Mouse (Mus musculus): ENCODE measurements around the gene Pcdh19. TPM values are rescaled to one million over a fixed set of nuclear protein-coding genes. Genes with fewer than 3 reads are reported as not detected.
A peak's percentile ranks its signal among the peaks of the same experiment; 100 is the strongest.

Gene Pcdh19
- polyA plus RNA-seq (2012; fragmentation: generic; extraction: Trizol): 9.7 TPM

DNA sequence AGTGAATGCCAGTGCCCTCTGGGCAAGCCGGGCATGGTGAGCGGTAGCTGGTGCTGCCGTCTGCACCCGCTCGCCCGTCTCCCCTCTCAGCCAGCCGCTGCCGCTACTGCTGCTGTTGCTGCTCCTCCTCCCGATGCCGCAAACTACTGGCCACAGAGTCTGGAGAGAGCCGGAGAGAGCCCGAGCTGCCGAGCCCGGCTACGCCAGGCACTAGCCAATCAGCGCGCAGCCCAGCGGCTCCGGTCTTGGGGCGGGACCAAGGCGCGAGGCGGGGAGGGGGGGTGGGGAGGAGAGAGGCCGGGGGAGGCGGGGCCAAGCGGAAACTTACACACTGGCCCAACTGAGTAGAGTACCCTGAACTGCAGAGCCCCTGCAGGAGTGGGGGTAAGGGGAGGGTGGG, at the start of gene Pcdh19:
Pcdh19 (minus strand) TSS at position 148 of the 400 bp plus-strand sequence.
- TF ChIP-seq TCF3 (IDR thresholded peaks at IDR 0.05; ENCODE audit: insufficient read length, low read depth) (no peak), REST (IDR thresholded peaks at IDR 0.05; ENCODE audit: insufficient read depth, insufficient read length) (peak; percentile 45), MAX (IDR thresholded peaks at IDR 0.05; ENCODE audit: low read depth) (no peak), E2F4 (IDR thresholded peaks at IDR 0.05; ENCODE audit: insufficient read depth) (no peak), POLR2A (IDR thresholded peaks at IDR 0.05; ENCODE audit: insufficient read length, low read depth) (peak; percentile 96), MYOG (IDR thresholded peaks at IDR 0.05; ENCODE audit: control insufficient read depth in 1 of 3, insufficient read depth in 1 of 3, insufficient read length in 2 of 3, low read depth in 2 of 3) (peak in 1 of 3 experiments; percentile 33), POLR2AphosphoS2 (IDR thresholded peaks at IDR 0.05; ENCODE audit: insufficient read length, low read depth) (peak; percentile 97), TCF12 (IDR thresholded peaks at IDR 0.05; ENCODE audit: insufficient read depth, poor library complexity, severe bottlenecking) (no peak), USF1 (IDR thresholded peaks at IDR 0.05; ENCODE audit: low read depth) (no peak)
- peak within 1 kb of the TSS; percentile 42 for H3ac ChIP-seq (ENCODE audit: control insufficient read depth, insufficient read length)
- no peaks in the 10 kb centered on the region for H3K27me3 ChIP-seq (ENCODE audit: control insufficient read depth, insufficient read depth, insufficient read length)
- peak within 1 kb of the TSS; percentile 65 for H3K4me3 ChIP-seq
- peaks cover 29% of the 10 kb centered on the region for H3K79me2 ChIP-seq (ENCODE audit: control insufficient read depth, insufficient read depth)
- no peaks in the 10 kb centered on the region for H3K36me3 ChIP-seq (ENCODE audit: control insufficient read depth, insufficient read depth)
- H3K4me2 ChIP-seq (ENCODE audit: low read depth): peak within 1 kb of the TSS; percentile 75

DNA sequence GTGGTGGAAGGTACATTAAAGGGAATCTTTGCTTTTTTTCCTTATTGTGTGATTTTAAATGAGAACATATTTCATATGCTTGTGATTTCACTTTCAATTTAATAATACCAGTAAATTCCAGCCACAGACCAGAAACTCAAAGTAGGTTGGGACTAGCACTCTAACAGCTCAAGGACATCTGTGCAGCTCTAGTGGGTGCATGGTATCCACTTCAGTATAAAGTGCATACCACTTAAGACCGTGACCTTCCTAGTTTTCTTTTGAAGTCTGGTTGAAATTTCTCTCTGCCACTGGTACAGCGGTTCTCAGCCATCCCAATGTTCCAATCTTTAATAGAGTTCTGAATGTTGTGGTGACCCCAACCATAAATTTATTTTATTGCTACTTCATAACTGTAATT, 47.1 kb upstream of the Pcdh19 start:
- no peaks in the 10 kb centered on the region for H3K27me3 ChIP-seq (ENCODE audit: control insufficient read depth, insufficient read depth, insufficient read length)
- no peak overlapping the region for H3K4me3 ChIP-seq
- TF ChIP-seq SRF (IDR thresholded peaks at IDR 0.05; ENCODE audit: control insufficient read depth, insufficient read length, low read depth) (no peak), MYOD1 (IDR thresholded peaks at IDR 0.05; ENCODE audit: control insufficient read depth in 1 of 3, insufficient read length in 2 of 3, low read depth in 2 of 3) (no peak)

DNA sequence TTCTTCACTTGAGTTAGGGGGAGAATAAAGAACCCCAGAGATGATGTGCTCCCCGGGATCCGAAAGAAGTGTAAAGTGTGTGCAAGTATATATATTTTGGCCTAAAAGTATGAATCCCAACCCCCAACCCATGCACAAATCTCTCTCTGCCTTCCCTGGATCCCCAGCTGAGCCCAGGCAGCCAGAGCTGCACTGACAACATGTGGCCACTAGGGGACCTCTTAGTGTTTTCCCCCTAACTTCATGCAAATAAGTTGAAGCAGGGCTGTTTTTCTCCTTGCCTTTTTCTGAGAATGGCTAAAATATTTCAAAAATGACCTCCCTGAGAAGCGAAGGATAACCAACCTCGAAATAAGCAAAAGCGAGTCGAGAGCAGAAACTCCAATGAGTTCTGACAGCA, 46.2 kb upstream of the Pcdh19 start:
- H3K36me3 ChIP-seq (ENCODE audit: control insufficient read depth, insufficient read depth): no peaks in the 10 kb centered on the region
- no peaks in the 10 kb centered on the region for H3K27me3 ChIP-seq (ENCODE audit: control insufficient read depth, insufficient read depth, insufficient read length)
- TF ChIP-seq E2F4 (IDR thresholded peaks at IDR 0.05; ENCODE audit: insufficient read depth): no peak
- TF ChIP-seq MYOD1 (IDR thresholded peaks at IDR 0.05; ENCODE audit: control insufficient read depth in 1 of 3, insufficient read length in 2 of 3, low read depth in 2 of 3): no peak
- no peak for TF ChIP-seq TCF3 (IDR thresholded peaks at IDR 0.05; ENCODE audit: insufficient read length, low read depth)
- no peak for TF ChIP-seq TCF12 (IDR thresholded peaks at IDR 0.05; ENCODE audit: insufficient read depth, poor library complexity, severe bottlenecking)
- no peak for TF ChIP-seq CEBPB (IDR thresholded peaks at IDR 0.05; ENCODE audit: insufficient read depth, poor library complexity, severe bottlenecking)
- no peak for TF ChIP-seq POLR2AphosphoS2 (IDR thresholded peaks at IDR 0.05; ENCODE audit: insufficient read length, low read depth)
- TF ChIP-seq SRF (IDR thresholded peaks at IDR 0.05; ENCODE audit: control insufficient read depth, insufficient read length, low read depth): no peak
- TF ChIP-seq REST (IDR thresholded peaks at IDR 0.05; ENCODE audit: insufficient read depth, insufficient read length): no peak
- no peak overlapping the region for H3K4me2 ChIP-seq (ENCODE audit: low read depth)
- H3K4me3 ChIP-seq: no peak overlapping the region
- no peak overlapping the region for H3ac ChIP-seq (ENCODE audit: control insufficient read depth, insufficient read length)
- no peaks in the 10 kb centered on the region for H3K79me2 ChIP-seq (ENCODE audit: control insufficient read depth, insufficient read depth)

More for the DNA sequence above, 47.1 kb upstream of the Pcdh19 start:
- Histone ChIP-seq H3K36me3 (ENCODE audit: control insufficient read depth, insufficient read depth) (no peaks in the 10 kb centered on the region), H3K4me2 (ENCODE audit: low read depth) (no peak overlapping the region), H3K79me2 (ENCODE audit: control insufficient read depth, insufficient read depth) (no peaks in the 10 kb centered on the region), H3ac (ENCODE audit: control insufficient read depth, insufficient read length) (no peak overlapping the region)

DNA sequence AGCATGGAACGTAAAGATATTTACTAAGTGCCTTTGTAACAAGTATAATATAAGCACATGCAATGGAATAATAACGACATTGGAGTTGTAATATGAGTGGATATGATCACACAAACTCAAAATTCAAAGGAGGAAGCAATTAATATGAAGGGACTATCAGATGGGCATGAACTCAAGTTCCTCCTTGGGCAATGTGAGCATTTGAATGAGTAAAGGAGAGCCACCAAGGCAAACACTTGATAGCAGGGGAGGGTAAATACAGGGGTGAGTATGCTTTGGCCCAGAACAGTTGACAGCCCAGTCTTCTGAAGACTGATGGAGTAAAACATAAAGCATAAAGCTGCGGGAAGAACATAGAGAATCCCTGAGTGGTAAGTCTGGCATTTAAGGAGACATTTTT, 32.7 kb upstream of the Pcdh19 start:
- no peaks in the 10 kb centered on the region for H3K27me3 ChIP-seq (ENCODE audit: control insufficient read depth, insufficient read depth, insufficient read length)

DNA sequence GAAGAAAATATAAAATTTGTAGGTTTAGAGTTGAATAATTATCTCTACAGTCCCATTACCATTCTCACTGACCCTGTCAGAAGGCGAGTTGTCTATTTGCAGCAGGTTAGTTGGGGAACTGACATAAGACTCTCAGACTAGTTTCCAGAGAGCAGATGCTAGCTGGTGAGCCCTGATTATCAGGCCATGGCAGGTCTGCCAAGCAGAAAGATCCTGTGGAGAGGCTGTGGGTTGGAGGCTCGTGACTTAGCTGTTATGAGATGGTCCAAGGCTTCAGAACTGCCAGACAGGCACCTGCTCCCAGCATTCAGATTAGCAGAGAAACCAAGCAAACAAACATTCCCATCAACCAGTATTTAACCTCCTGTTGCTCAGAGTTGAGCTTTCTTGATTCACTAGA, 21.8 kb upstream of the Pcdh19 start:
- H3K4me3 ChIP-seq: no peak overlapping the region
- no peak overlapping the region for H3ac ChIP-seq (ENCODE audit: control insufficient read depth, insufficient read length)

More for the DNA sequence above, 32.7 kb upstream of the Pcdh19 start:
- Histone ChIP-seq H3K4me3 (no peak overlapping the region), H3K4me2 (ENCODE audit: low read depth) (no peak overlapping the region), H3K36me3 (ENCODE audit: control insufficient read depth, insufficient read depth) (no peaks in the 10 kb centered on the region), H3K79me2 (ENCODE audit: control insufficient read depth, insufficient read depth) (no peaks in the 10 kb centered on the region), H3ac (ENCODE audit: control insufficient read depth, insufficient read length) (no peak overlapping the region)
- no peak for TF ChIP-seq MYOD1 (IDR thresholded peaks at IDR 0.05; ENCODE audit: control insufficient read depth in 1 of 3, insufficient read length in 2 of 3, low read depth in 2 of 3)
- no peak for TF ChIP-seq MYOG (IDR thresholded peaks at IDR 0.05; ENCODE audit: control insufficient read depth in 1 of 3, insufficient read depth in 1 of 3, insufficient read length in 2 of 3, low read depth in 2 of 3)
- TF ChIP-seq E2F4 (IDR thresholded peaks at IDR 0.05; ENCODE audit: insufficient read depth): no peak
- no peak for TF ChIP-seq SRF (IDR thresholded peaks at IDR 0.05; ENCODE audit: control insufficient read depth, insufficient read length, low read depth)
- no peak for TF ChIP-seq REST (IDR thresholded peaks at IDR 0.05; ENCODE audit: insufficient read depth, insufficient read length)
- no peak for TF ChIP-seq CEBPB (IDR thresholded peaks at IDR 0.05; ENCODE audit: insufficient read depth, poor library complexity, severe bottlenecking)
- TF ChIP-seq TCF12 (IDR thresholded peaks at IDR 0.05; ENCODE audit: insufficient read depth, poor library complexity, severe bottlenecking): no peak
- no peak for TF ChIP-seq POLR2A (IDR thresholded peaks at IDR 0.05; ENCODE audit: insufficient read length, low read depth)
- TF ChIP-seq USF1 (IDR thresholded peaks at IDR 0.05; ENCODE audit: low read depth): no peak
- no peak for TF ChIP-seq TCF3 (IDR thresholded peaks at IDR 0.05; ENCODE audit: insufficient read length, low read depth)
- no peak for TF ChIP-seq MAX (IDR thresholded peaks at IDR 0.05; ENCODE audit: low read depth)
- no peak for TF ChIP-seq POLR2AphosphoS2 (IDR thresholded peaks at IDR 0.05; ENCODE audit: insufficient read length, low read depth)

More for the DNA sequence above, 21.8 kb upstream of the Pcdh19 start:
- H3K79me2 ChIP-seq (ENCODE audit: control insufficient read depth, insufficient read depth): no peaks in the 10 kb centered on the region
- no peak overlapping the region for H3K4me2 ChIP-seq (ENCODE audit: low read depth)
- no peaks in the 10 kb centered on the region for H3K27me3 ChIP-seq (ENCODE audit: control insufficient read depth, insufficient read depth, insufficient read length)
- H3K36me3 ChIP-seq (ENCODE audit: control insufficient read depth, insufficient read depth): no peaks in the 10 kb centered on the region
- TF ChIP-seq MYOD1 (IDR thresholded peaks at IDR 0.05; ENCODE audit: control insufficient read depth in 1 of 3, insufficient read length in 2 of 3, low read depth in 2 of 3) (no peak), REST (IDR thresholded peaks at IDR 0.05; ENCODE audit: insufficient read depth, insufficient read length) (no peak), TCF3 (IDR thresholded peaks at IDR 0.05; ENCODE audit: insufficient read length, low read depth) (no peak), TCF12 (IDR thresholded peaks at IDR 0.05; ENCODE audit: insufficient read depth, poor library complexity, severe bottlenecking) (no peak)
